16 mouse cellular contexts compared by ENCODE assay signal in the genomic region with DNA sequence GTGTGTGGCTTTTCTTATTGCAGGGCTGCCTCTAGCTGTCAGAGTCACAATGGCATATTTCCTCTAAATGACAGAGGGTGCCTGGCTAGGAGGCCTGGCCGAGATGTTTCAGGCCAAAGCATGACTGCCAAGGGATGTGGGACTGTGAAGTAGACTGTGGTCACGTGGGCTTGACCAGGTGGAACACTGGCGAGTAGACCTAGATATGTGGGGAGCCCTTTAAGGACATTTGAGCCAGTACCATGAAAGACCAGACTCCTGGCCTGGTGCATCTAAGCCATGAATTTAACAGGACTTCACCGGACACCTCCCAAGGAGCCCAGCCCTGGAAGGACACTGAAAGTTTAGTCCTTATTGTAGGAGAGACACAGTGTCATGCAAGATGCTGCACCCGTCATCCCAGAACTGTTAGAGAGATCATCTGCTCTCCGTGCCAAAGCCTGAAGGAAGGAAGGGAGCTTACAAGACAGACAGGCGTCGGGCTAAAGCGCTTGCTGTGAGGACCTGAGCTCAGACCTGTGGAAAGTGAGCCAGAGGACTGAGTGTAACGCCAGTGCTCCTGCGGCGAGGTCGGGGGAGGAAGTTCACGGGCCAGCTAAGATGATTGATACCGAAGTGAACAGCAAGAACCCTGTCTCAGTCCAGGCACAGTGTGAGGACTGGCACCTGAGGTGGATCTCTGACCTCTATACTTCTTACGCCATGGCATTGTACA. TPM values are rescaled to one million over a fixed set of nuclear protein-coding genes. Genes with fewer than 3 reads are reported as not detected.
DNase-seq lines count a peak whose midpoint lies in the region; ATAC-seq and TF ChIP-seq lines count a peak whose summit lies in the region.
"Had no signal": no experiment of that assay in that cellular context is flagged by ENCODE, and none has a peak within 500 bp of the region (broad histone marks: within the 10 kb centered on the region; RNA-seq: fewer than 3 reads in every experiment).

No protein-coding gene starts in this region.

- ATAC-seq in hindbrain, embryonic 15.5 days (ENCODE audit: low FRiP score, low read depth) = no peak
- no peak for ATAC-seq in megakaryocyte-erythroid progenitor cell, adult 5-6 weeks (replicated peaks; ENCODE audit: low FRiP score, low TSS enrichment, poor library complexity, severe bottlenecking)

- no peaks in the 10 kb centered on the region for H3K9me3 ChIP-seq in E14TG2a.4 (ENCODE audit: low read length)
- no peaks in the 10 kb centered on the region for H3K9me3 ChIP-seq in hindbrain, embryonic 15.5 days

- peaks cover 56% of the 10 kb centered on the region for H3K4me1 ChIP-seq in E14TG2a.4 (replicated peaks; ENCODE audit: low read depth, low read length)
- H3K4me1 ChIP-seq in hindbrain, embryonic 15.5 days (replicated peaks) = peaks cover 31% of the 10 kb centered on the region

- peak overlapping the region; percentile 96 for H3K4me2 ChIP-seq in hindbrain, embryonic 15.5 days

- TF ChIP-seq CTCF in E14TG2a.4 (conservative IDR thresholded peaks at IDR 0.05; ENCODE audit: low read length) = no peak

- H3K27me3 ChIP-seq in E14TG2a.4 (ENCODE audit: insufficient read depth, low read length) = peaks cover 38% of the 10 kb centered on the region
- H3K27me3 ChIP-seq in hindbrain, embryonic 15.5 days = 0 out of 2 replicates have a peak, but pooled peaks cover 2% of the 10 kb centered on the region

- H3K36me3 ChIP-seq in E14TG2a.4 (ENCODE audit: insufficient read depth, low read length) = peaks cover 48% of the 10 kb centered on the region
- no peaks in the 10 kb centered on the region; the same call in 1 of the 2 replicates for H3K36me3 ChIP-seq in hindbrain, embryonic 15.5 days

- H3K4me3 ChIP-seq in E14TG2a.4 (replicated peaks; ENCODE audit: low read length) = 0 out of 2 replicates have a peak overlapping the region, but pooled peaks have one; percentile 94
- peak overlapping the region; percentile 84; the same call in 1 of the 2 replicates for H3K4me3 ChIP-seq in hindbrain, embryonic 15.5 days

- peak overlapping the region; percentile 80; the same call in 1 of the 2 replicates for H3K9ac ChIP-seq in hindbrain, embryonic 15.5 days
- H3K9ac ChIP-seq: lung, embryonic 14.5 days had no signal

- 85% methylated on average over 16 of the region's 16 CpGs for WGBS in hindbrain, embryonic 15.5 days

- peak; percentile 36 for DNase-seq in gastrocnemius, adult 18-20 months (ENCODE audit: low spot score)
- no peak for DNase-seq in gastrocnemius, postnatal 4 days (ENCODE audit: low spot score in 2 of 2)
- DNase-seq in cerebellum, adult 9-11 months = peak; percentile 91
- DNase-seq in urinary bladder, postnatal 14 days (ENCODE audit: low spot score) = no peak
- DNase-seq in B cell, adult 2 months = no peak
- DNase-seq: gastrocnemius, postnatal 10 days; left cerebral cortex, postnatal 4 days; lung, embryonic 14.5 days; retina, postnatal 1 day had no signal

- no peak overlapping the region for H3K27ac ChIP-seq in hindbrain, embryonic 15.5 days (replicated peaks)
- H3K27ac ChIP-seq: kidney, postnatal 0 days had no signal

RNA-seq across cellular contexts. Expression of gene Acot7, which starts 2.2 kb away (rescaled TPM):
- 10 to 100 TPM; 16.2 to 18.8 TPM for total RNA-seq in gastrocnemius, adult 18-20 months (2021)
- 10 to 100 TPM; 13.5 to 17.6 TPM for total RNA-seq in gastrocnemius, postnatal 4 days (2021)
- polyA plus RNA-seq in hindbrain, embryonic 15.5 days (2015; fragmentation: Nextera tagmentation; extraction: Ambion mirVana) = 427 and 433 TPM in 2 replicates
- total RNA-seq in megakaryocyte-erythroid progenitor cell, adult 5-6 weeks (2014; fragmentation: Nextera tagmentation) = 33.8 and 42.9 TPM in 2 replicates
- total RNA-seq in megakaryocyte-erythroid progenitor cell, adult 5-6 weeks (2017) = 25.3 and 38.1 TPM in 2 replicates

RNA-seq across cellular contexts. Expression of gene Hes2, which starts 21.4 kb away (rescaled TPM):
- not detected for total RNA-seq in gastrocnemius, adult 18-20 months (2021)
- not detected for total RNA-seq in gastrocnemius, postnatal 4 days (2021)
- not detected in 2 replicates for polyA plus RNA-seq in hindbrain, embryonic 15.5 days (2015; fragmentation: Nextera tagmentation; extraction: Ambion mirVana)
- total RNA-seq in megakaryocyte-erythroid progenitor cell, adult 5-6 weeks (2014; fragmentation: Nextera tagmentation) = 0.35 TPM in 1 of 2 replicates, not detected in the other
- total RNA-seq in megakaryocyte-erythroid progenitor cell, adult 5-6 weeks (2017) = not detected in 2 replicates
- total RNA-seq: gastrocnemius, postnatal 10 days; hematopoietic stem cell, adult 5-6 weeks; left cerebral cortex, postnatal 4 days; monocyte, adult 5-6 weeks had no signal
- polyA plus RNA-seq: C2C12; lung, embryonic 14.5 days had no signal

RNA-seq across cellular contexts. Expression of gene Espn, which starts 27.9 kb away (rescaled TPM):
- under 1 TPM; 0.36 to 0.59 TPM for total RNA-seq in gastrocnemius, adult 18-20 months (2021)
- total RNA-seq in gastrocnemius, postnatal 4 days (2021) = 1 to 10 TPM; 1.5 TPM
- 0.29 and 0.31 TPM in 2 replicates for polyA plus RNA-seq in hindbrain, embryonic 15.5 days (2015; fragmentation: Nextera tagmentation; extraction: Ambion mirVana)
- total RNA-seq in megakaryocyte-erythroid progenitor cell, adult 5-6 weeks (2014; fragmentation: Nextera tagmentation) = 2.9 and 5.7 TPM in 2 replicates
- 2.2 and 3.1 TPM in 2 replicates for total RNA-seq in megakaryocyte-erythroid progenitor cell, adult 5-6 weeks (2017)

Comparison
In these comparisons a context has a peak if more than half of its experiments do, and no peak if none do; other contexts are left out.
1. DNase-seq: peak in gastrocnemius, adult 18-20 months (single experiment) and cerebellum, adult 9-11 months (single experiment); none in gastrocnemius, postnatal 4 days (0 of 2), urinary bladder, postnatal 14 days (single experiment) and B cell, adult 2 months (0 of 2).